Mouse (Mus musculus) midbrain, embryonic 16.5 days (tissue): Measurements from ENCODE around the gene Pigp. TPM values are rescaled to one million over a fixed set of nuclear protein-coding genes. Genes with fewer than 3 reads are reported as not detected.

Experiments used
- ATAC-seq: fragments of 200-750 bp; cut with Nextera tagmentation; 2 replicates; pipeline ENCODE4 v1.8.0; 2017; ENCODE audit warnings: moderate TSS enrichment
- H3K27ac ChIP-seq: fragments of 300-500 bp; sonication (generic); 2 replicates; pipeline ENCODE4 v1.5.1; 2014; ENCODE audit warnings: mild to moderate bottlenecking, low read length, mixed read lengths
- H3K27me3 ChIP-seq: fragments of 300-500 bp; sonication (generic); 2 replicates; pipeline ENCODE4 v1.6.1; 2014; ENCODE audit warnings: low read depth, low read length, mixed read lengths; ENCODE audit not compliant: control insufficient read depth, insufficient read depth
- H3K36me3 ChIP-seq: fragments of 300-500 bp; sonication (generic); 2 replicates; pipeline ENCODE4 v1.6.1; 2014; ENCODE audit warnings: mild to moderate bottlenecking, low read length, moderate library complexity, mixed read lengths; ENCODE audit not compliant: control insufficient read depth, insufficient read depth
- H3K4me1 ChIP-seq: fragments of 300-500 bp; sonication (generic); 2 replicates; pipeline ENCODE4 v1.6.1; 2014; ENCODE audit warnings: mild to moderate bottlenecking, low read length, mixed read lengths; ENCODE audit not compliant: control insufficient read depth, insufficient read depth
- H3K4me2 ChIP-seq: fragments of 300-500 bp; sonication (generic); 2 replicates; pipeline ENCODE4 v1.6.1; 2014; ENCODE audit warnings: mild to moderate bottlenecking, low read length, mixed read lengths
- H3K4me3 ChIP-seq: fragments of 300-500 bp; sonication (generic); 2 replicates; pipeline ENCODE4 v1.5.1; 2014; ENCODE audit warnings: low read depth, mild to moderate bottlenecking, low read length, moderate library complexity, mixed read lengths
- H3K9ac ChIP-seq: fragments of 300-500 bp; sonication (generic); 2 replicates; pipeline ENCODE4 v1.6.1; 2014; ENCODE audit warnings: low read depth, low read length, mixed read lengths
- H3K9me3 ChIP-seq: fragments of 300-500 bp; sonication (generic); replicated peaks from 2 replicates; pipeline ENCODE4 v1.6.1; 2014; ENCODE audit warnings: mild to moderate bottlenecking, low read length, mixed read lengths; ENCODE audit not compliant: control insufficient read depth, poor library complexity, severe bottlenecking
- WGBS: fragments of 180-500 bp; shearing (Covaris S2); extraction: QIAGEN DNeasy Blood & Tissue Kit; methylation state at CpG from one replicate; pipeline ENCODE4 v1.1.7; 2014; 5-methylcytosine and 5-hydroxymethylcytosine counted together
- polyA plus RNA-seq: library from polyadenylated mRNA; unstranded; fragments of >200 nt; fragmentation: Nextera tagmentation; extraction: Ambion mirVana; gene quantifications from 2 replicates; pipeline ENCODE4 v1.2.1, GENCODE M21; 2015

Pigp gene
- 113 and 135 TPM in 2 replicates for polyA plus RNA-seq

GRCm38 (mm10) chr16:94371301-94371931 lies at the start of gene Pigp:
Pigp (minus strand) TSS chr16:94371842.
- Histone ChIP-seq H3K9ac (peak within 1 kb of the TSS; percentile 100), H3K4me1 (peaks cover 37% of the 10 kb centered on the region), H3K4me2 (peak within 1 kb of the TSS; percentile 65), H3K4me3 (peak within 1 kb of the TSS; percentile 89), H3K9me3 (no peaks in the 10 kb centered on the region), H3K27ac (peak within 1 kb of the TSS; percentile 100), H3K27me3 (no peaks in the 10 kb centered on the region), H3K36me3 (no peaks in the 10 kb centered on the region)
- ATAC-seq, result peak; percentile 88
- 0% methylated on average over 33 of the region's 43 CpGs for WGBS

- H3K4me2 ChIP-seq, result no peak overlapping the region
- no peak overlapping the region for H3K4me3 ChIP-seq
- 95% methylated on average over 3 of the region's 3 CpGs for WGBS
- ATAC-seq, result no peak
- H3K9me3 ChIP-seq, result no peaks in the 10 kb centered on the region
- no peak overlapping the region for H3K9ac ChIP-seq
- no peak overlapping the region for H3K27ac ChIP-seq
- H3K27me3 ChIP-seq, result no peaks in the 10 kb centered on the region
- H3K36me3 ChIP-seq, result peaks cover 52% of the 10 kb centered on the region
- no peaks in the 10 kb centered on the region for H3K4me1 ChIP-seq
Measured at GRCm38 (mm10) chr16:94420498-94420897, 48.9 kb upstream of the Pigp start.

- H3K4me3 ChIP-seq, result no peak overlapping the region
- no peak for ATAC-seq
- no peak overlapping the region for H3K27ac ChIP-seq
- no peaks in the 10 kb centered on the region for H3K9me3 ChIP-seq
- no peak overlapping the region for H3K4me2 ChIP-seq
- H3K36me3 ChIP-seq, result peaks cover 19% of the 10 kb centered on the region
- WGBS, result 96% methylated on average over 6 of the region's 6 CpGs
- no peak overlapping the region for H3K9ac ChIP-seq
- H3K4me1 ChIP-seq, result no peaks in the 10 kb centered on the region
- H3K27me3 ChIP-seq, result no peaks in the 10 kb centered on the region
Measured at GRCm38 (mm10) chr16:94414151-94414550, 42.5 kb upstream of the Pigp start.

GRCm38 (mm10) chr16:94412760-94413159 lies 41.1 kb upstream of the Pigp start:
- ATAC-seq, result peak; percentile 54; the same call in 1 of the 2 replicates
- WGBS, result 95% methylated on average over 4 of the region's 4 CpGs
- no peak overlapping the region for H3K27ac ChIP-seq

GRCm38 (mm10) chr16:94412198-94412597 lies 40.6 kb upstream of the Pigp start:
- Histone ChIP-seq H3K4me3 (no peak overlapping the region), H3K9ac (no peak overlapping the region), H3K27ac (no peak overlapping the region), H3K36me3 (peaks cover 12% of the 10 kb centered on the region), H3K9me3 (no peaks in the 10 kb centered on the region), H3K4me1 (no peaks in the 10 kb centered on the region), H3K27me3 (no peaks in the 10 kb centered on the region), H3K4me2 (no peak overlapping the region)
- ATAC-seq, result no peak
- 88% methylated on average over 2 of the region's 2 CpGs for WGBS

More at GRCm38 (mm10) chr16:94412760-94413159, 41.1 kb upstream of the Pigp start:
- Histone ChIP-seq H3K9me3 (no peaks in the 10 kb centered on the region), H3K4me3 (no peak overlapping the region), H3K27me3 (no peaks in the 10 kb centered on the region), H3K4me2 (no peak overlapping the region), H3K4me1 (no peaks in the 10 kb centered on the region), H3K9ac (no peak overlapping the region), H3K36me3 (peaks cover 12% of the 10 kb centered on the region)

- ATAC-seq, result no peak
Measured at GRCm38 (mm10) chr16:94411287-94411686, 39.6 kb upstream of the Pigp start.

GRCm38 (mm10) chr16:94402185-94402584 lies 30.5 kb upstream of the Pigp start:
- no peak overlapping the region for H3K9ac ChIP-seq
- no peaks in the 10 kb centered on the region for H3K4me1 ChIP-seq
- no peak overlapping the region for H3K27ac ChIP-seq
- no peak for ATAC-seq
- H3K9me3 ChIP-seq, result no peaks in the 10 kb centered on the region
- no peak overlapping the region for H3K4me3 ChIP-seq
- WGBS, result 89% methylated on average over 4 of the region's 4 CpGs
- H3K4me2 ChIP-seq, result no peak overlapping the region
- peaks cover 2% of the 10 kb centered on the region; the same call in 1 of the 2 replicates for H3K36me3 ChIP-seq
- no peaks in the 10 kb centered on the region for H3K27me3 ChIP-seq

More at GRCm38 (mm10) chr16:94411287-94411686, 39.6 kb upstream of the Pigp start:
- Histone ChIP-seq H3K4me3 (no peak overlapping the region), H3K9me3 (no peaks in the 10 kb centered on the region), H3K27ac (no peak overlapping the region), H3K4me2 (no peak overlapping the region), H3K36me3 (peaks cover 12% of the 10 kb centered on the region), H3K9ac (no peak overlapping the region), H3K4me1 (no peaks in the 10 kb centered on the region), H3K27me3 (no peaks in the 10 kb centered on the region)
- WGBS, result 92% methylated on average over 3 of the region's 3 CpGs

- peaks cover 2% of the 10 kb centered on the region; the same call in 1 of the 2 replicates for H3K36me3 ChIP-seq
- no peak overlapping the region for H3K9ac ChIP-seq
- no peaks in the 10 kb centered on the region for H3K9me3 ChIP-seq
- no peak overlapping the region for H3K4me3 ChIP-seq
- 29% methylated on average over 2 of the region's 2 CpGs for WGBS
- H3K4me2 ChIP-seq, result no peak overlapping the region
- no peak overlapping the region for H3K27ac ChIP-seq
- ATAC-seq, result no peak
- no peaks in the 10 kb centered on the region for H3K4me1 ChIP-seq
- H3K27me3 ChIP-seq, result no peaks in the 10 kb centered on the region
Measured at GRCm38 (mm10) chr16:94401636-94402035, 30.0 kb upstream of the Pigp start.

- no peak for ATAC-seq
- Histone ChIP-seq H3K9me3 (no peaks in the 10 kb centered on the region), H3K9ac (no peak overlapping the region), H3K27me3 (no peaks in the 10 kb centered on the region), H3K4me3 (no peak overlapping the region), H3K4me2 (no peak overlapping the region), H3K27ac (no peak overlapping the region), H3K36me3 (peaks cover 7% of the 10 kb centered on the region), H3K4me1 (no peaks in the 10 kb centered on the region; the same call in 1 of the 2 replicates)
- WGBS, result 93% methylated on average over 2 of the region's 2 CpGs
Measured at GRCm38 (mm10) chr16:94399141-94399540, 27.5 kb upstream of the Pigp start.
